Mouse (Mus musculus): Measurements from ENCODE around the gene Ahcyl1. TPM values are rescaled to one million over a fixed set of nuclear protein-coding genes. Genes with fewer than 3 reads are reported as not detected.

Gene Ahcyl1
- polyA plus RNA-seq, 1 experiment from 2014 or later, result 79.2 TPM

- TF ChIP-seq CTCF (IDR thresholded peaks at IDR 0.05; ENCODE audit: low read depth), result no peak
- H3K4me2 ChIP-seq (ENCODE audit: low read length), result peak overlapping the region; percentile 18
- no peak overlapping the region for H3K9ac ChIP-seq (ENCODE audit: low read depth, low read length)
Observed at GRCm38 (mm10) chr3:107696910-107697309, 550 bp upstream of the Ahcyl1 start.

DNA sequence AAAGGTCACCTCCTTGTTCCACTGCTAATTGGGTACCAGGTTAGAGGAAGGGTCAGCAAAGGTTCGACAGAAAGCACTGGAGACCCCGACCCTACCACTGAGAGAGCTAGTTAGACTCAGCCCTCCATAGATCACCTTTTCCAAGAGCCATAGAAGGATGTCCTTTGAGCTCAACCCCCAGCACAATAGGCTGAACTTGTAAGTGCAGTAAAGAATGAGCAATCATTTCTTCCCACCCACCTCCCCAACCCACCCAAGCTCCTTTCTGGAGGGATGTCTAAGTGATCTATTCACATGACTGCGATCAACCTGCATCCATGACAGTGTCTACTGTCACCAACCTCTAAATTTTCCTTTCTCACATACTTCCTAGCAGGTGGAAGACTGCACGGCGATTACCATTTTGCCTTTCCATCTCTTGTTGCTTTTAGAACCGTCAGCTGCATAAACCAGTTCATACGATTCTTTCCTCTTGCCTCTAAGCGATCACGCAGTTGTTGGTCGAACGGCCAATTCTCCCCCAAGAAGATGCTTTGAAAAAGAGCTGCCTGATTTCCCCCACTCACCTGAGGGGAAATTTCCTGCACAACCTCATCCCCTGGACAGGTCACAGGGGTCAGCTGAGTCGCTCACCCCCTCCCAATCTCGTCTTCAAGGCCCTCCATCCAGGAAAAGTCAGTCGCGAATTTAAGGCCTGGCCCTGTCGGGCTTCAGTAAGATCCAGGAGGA is 977 bp downstream of the Ahcyl1 start:
- peak overlapping the region; percentile 88 for H3K4me2 ChIP-seq (ENCODE audit: low read length)
- WGBS, result 3% methylated on average over 16 of the region's 16 CpGs
- H3K27me3 ChIP-seq (ENCODE audit: insufficient read depth, low read length), result no peaks in the 10 kb centered on the region
- no peaks in the 10 kb centered on the region for H3K9me3 ChIP-seq (replicated peaks; ENCODE audit: low read length)
- TF ChIP-seq CTCF (IDR thresholded peaks at IDR 0.05; ENCODE audit: low read depth), result no peak
- peaks cover 16% of the 10 kb centered on the region for H3K4me1 ChIP-seq (replicated peaks; ENCODE audit: insufficient read depth, low read length)
- no peaks in the 10 kb centered on the region for H3K36me3 ChIP-seq (ENCODE audit: insufficient read depth, low read length)
- no peak for DNase-seq (ENCODE audit: low spot score)
- peak overlapping the region; percentile 86 for H3K4me3 ChIP-seq (replicated peaks; ENCODE audit: low read depth, low read length)
- H3K27ac ChIP-seq, result peak overlapping the region; percentile 96
- peak overlapping the region; percentile 95 for H3K9ac ChIP-seq (ENCODE audit: low read depth, low read length)
- no peak for ATAC-seq (replicated peaks; ENCODE audit: low FRiP score, low read depth)

More at GRCm38 (mm10) chr3:107696910-107697309, 550 bp upstream of the Ahcyl1 start:
- H3K9me3 ChIP-seq (replicated peaks; ENCODE audit: low read length), result no peaks in the 10 kb centered on the region
- H3K4me3 ChIP-seq (replicated peaks; ENCODE audit: low read depth, low read length), result no peak overlapping the region
- H3K27me3 ChIP-seq (ENCODE audit: insufficient read depth, low read length), result no peaks in the 10 kb centered on the region
- no peaks in the 10 kb centered on the region for H3K36me3 ChIP-seq (ENCODE audit: insufficient read depth, low read length)
- ATAC-seq (replicated peaks; ENCODE audit: low FRiP score, low read depth), result no peak; the same call in 1 of the 2 replicates
- H3K27ac ChIP-seq, result no peak overlapping the region
- DNase-seq (ENCODE audit: low spot score), result no peak
- WGBS, result 29% methylated on average over 3 of the region's 3 CpGs
- H3K4me1 ChIP-seq (replicated peaks; ENCODE audit: insufficient read depth, low read length), result peaks cover 13% of the 10 kb centered on the region

DNA sequence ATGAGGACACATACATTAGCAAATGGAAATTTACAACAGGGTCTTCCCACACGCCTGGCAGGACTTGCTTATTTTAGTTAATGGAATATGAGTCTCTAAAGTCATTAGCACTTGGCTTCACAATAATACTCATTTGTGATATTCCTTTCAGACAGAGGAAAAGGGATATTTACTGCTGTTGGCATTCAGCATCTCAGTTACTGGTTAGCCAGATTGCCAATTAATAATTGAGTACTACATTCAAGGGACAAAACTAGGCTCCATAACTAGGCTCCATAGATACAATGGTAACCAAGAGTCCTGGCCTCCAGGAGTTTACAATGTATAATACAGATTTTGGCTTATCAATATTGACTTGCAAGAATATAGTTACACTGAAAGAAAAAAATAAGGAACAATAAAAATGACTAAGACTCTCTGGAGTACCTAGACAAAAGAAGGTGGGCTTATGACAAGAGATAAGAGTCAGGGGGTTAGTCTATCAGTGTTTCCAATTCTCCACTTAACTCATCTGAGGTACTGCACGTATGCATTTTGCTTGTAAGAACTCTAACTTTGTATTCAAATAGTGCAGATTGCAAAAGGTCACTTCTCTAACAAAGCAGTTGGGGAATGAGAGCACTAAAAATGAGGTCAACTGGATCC is 2.0 kb downstream of the Ahcyl1 start:
- no peak for TF ChIP-seq CTCF (IDR thresholded peaks at IDR 0.05; ENCODE audit: low read depth)
- no peak for DNase-seq (ENCODE audit: low spot score)
- H3K4me1 ChIP-seq (replicated peaks; ENCODE audit: insufficient read depth, low read length), result peaks cover 16% of the 10 kb centered on the region
- no peaks in the 10 kb centered on the region for H3K36me3 ChIP-seq (ENCODE audit: insufficient read depth, low read length)
- peak overlapping the region; percentile 86; the same call in 1 of the 2 replicates for H3K4me3 ChIP-seq (replicated peaks; ENCODE audit: low read depth, low read length)
- H3K27ac ChIP-seq, result no peak overlapping the region
- 36% methylated on average over 2 of the region's 2 CpGs for WGBS
- H3K27me3 ChIP-seq (ENCODE audit: insufficient read depth, low read length), result no peaks in the 10 kb centered on the region
- ATAC-seq (replicated peaks; ENCODE audit: low FRiP score, low read depth), result no peak
- H3K9ac ChIP-seq (ENCODE audit: low read depth, low read length), result no peak overlapping the region; the same call in 1 of the 2 replicates
- peak overlapping the region; percentile 88 for H3K4me2 ChIP-seq (ENCODE audit: low read length)
- H3K9me3 ChIP-seq (replicated peaks; ENCODE audit: low read length), result no peaks in the 10 kb centered on the region

- Histone ChIP-seq H3K36me3 (ENCODE audit: insufficient read depth, low read length) (no peaks in the 10 kb centered on the region), H3K4me3 (replicated peaks; ENCODE audit: low read depth, low read length) (no peak overlapping the region), H3K9me3 (replicated peaks; ENCODE audit: low read length) (no peaks in the 10 kb centered on the region), H3K9ac (ENCODE audit: low read depth, low read length) (no peak overlapping the region), H3K4me1 (replicated peaks; ENCODE audit: insufficient read depth, low read length) (peaks cover 17% of the 10 kb centered on the region), H3K27me3 (ENCODE audit: insufficient read depth, low read length) (no peaks in the 10 kb centered on the region), H3K27ac (no peak overlapping the region), H3K4me2 (ENCODE audit: low read length) (no peak overlapping the region)
- ATAC-seq (replicated peaks; ENCODE audit: low FRiP score, low read depth), result no peak
- no peak for TF ChIP-seq CTCF (IDR thresholded peaks at IDR 0.05; ENCODE audit: low read depth)
- WGBS, result 72% methylated on average over 2 of the region's 2 CpGs
- no peak for DNase-seq (ENCODE audit: low spot score)
Observed at GRCm38 (mm10) chr3:107690366-107690765, 6.0 kb downstream of the Ahcyl1 start.

DNA sequence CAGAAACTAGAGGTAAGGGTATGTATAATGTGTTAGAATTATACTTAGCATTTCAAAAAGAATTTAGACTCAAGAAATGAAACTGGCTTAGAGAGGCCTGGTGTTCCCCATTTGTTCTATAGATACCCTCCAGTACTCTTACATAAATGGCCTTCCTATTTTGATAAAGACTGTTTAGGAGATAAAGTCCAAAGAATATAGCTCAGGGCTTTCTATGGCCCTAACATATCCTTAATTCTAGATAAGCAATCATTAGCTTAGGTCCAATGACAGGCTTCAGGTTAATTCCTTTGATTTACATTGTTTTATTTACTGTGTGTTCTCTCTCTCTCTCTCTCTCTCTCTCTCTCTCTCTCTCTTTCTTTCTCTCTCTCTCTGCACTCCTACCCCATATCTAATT is 7.1 kb downstream of the Ahcyl1 start:
- Histone ChIP-seq H3K9me3 (replicated peaks; ENCODE audit: low read length) (no peaks in the 10 kb centered on the region), H3K4me1 (replicated peaks; ENCODE audit: insufficient read depth, low read length) (peaks cover 6% of the 10 kb centered on the region), H3K27me3 (ENCODE audit: insufficient read depth, low read length) (no peaks in the 10 kb centered on the region), H3K4me2 (ENCODE audit: low read length) (no peak overlapping the region), H3K36me3 (ENCODE audit: insufficient read depth, low read length) (no peaks in the 10 kb centered on the region), H3K4me3 (replicated peaks; ENCODE audit: low read depth, low read length) (no peak overlapping the region), H3K27ac (no peak overlapping the region), H3K9ac (ENCODE audit: low read depth, low read length) (no peak overlapping the region)
- no peak for ATAC-seq (replicated peaks; ENCODE audit: low FRiP score, low read depth)
- TF ChIP-seq CTCF (IDR thresholded peaks at IDR 0.05; ENCODE audit: low read depth), result no peak
- DNase-seq (ENCODE audit: low spot score), result no peak

- no peak for DNase-seq (ENCODE audit: low spot score)
- Histone ChIP-seq H3K4me2 (ENCODE audit: low read length) (no peak overlapping the region), H3K4me1 (replicated peaks; ENCODE audit: insufficient read depth, low read length) (peaks cover 6% of the 10 kb centered on the region), H3K9me3 (replicated peaks; ENCODE audit: low read length) (no peaks in the 10 kb centered on the region), H3K36me3 (ENCODE audit: insufficient read depth, low read length) (no peaks in the 10 kb centered on the region), H3K27ac (no peak overlapping the region), H3K4me3 (replicated peaks; ENCODE audit: low read depth, low read length) (no peak overlapping the region), H3K9ac (ENCODE audit: low read depth, low read length) (no peak overlapping the region), H3K27me3 (ENCODE audit: insufficient read depth, low read length) (no peaks in the 10 kb centered on the region)
- WGBS, result 63% methylated on average over 1 of the region's 1 CpGs
- no peak for ATAC-seq (replicated peaks; ENCODE audit: low FRiP score, low read depth)
- TF ChIP-seq CTCF (IDR thresholded peaks at IDR 0.05; ENCODE audit: low read depth), result no peak
Observed at GRCm38 (mm10) chr3:107688236-107688635, 8.1 kb downstream of the Ahcyl1 start.

Measured in kidney, postnatal 0 days (tissue).